Mouse (Mus musculus) kidney, adult 18-20 months (tissue): ENCODE measurements at regions not wholly inside any gene's neighbourhood (a gene's known extent, or its start where the extent isn't known, plus 50 kb on each side); places are given as distances from the start of the nearest gene placed in this dataset.

Source experiments
- DNase-seq: peaks from one replicate; pipeline ENCODE4 v3.0.0; 2021

- no peak for DNase-seq
These were observed 50.9 kb upstream of the Ampd3 start for GRCm38 (mm10) chr7:110717104-110717503.
